Mouse (Mus musculus) thymus, adult 2 months (tissue): ENCODE results near the gene Rnf113a2.

Experiments
- CTCF ChIP-seq: fragments of 200-500 bp; IDR thresholded peaks from 2 replicates; pipeline ENCODE4 v1.5.1; 2012; ENCODE audit warnings: mild to moderate bottlenecking, control low read depth, low read length, moderate library complexity, borderline replicate concordance; ENCODE audit not compliant: control insufficient read depth, poor library complexity, insufficient read depth; ENCODE audit errors: extremely low read depth
- POLR2A ChIP-seq: fragments of 200-500 bp; IDR thresholded peaks from 2 replicates; pipeline ENCODE4 v1.6.1; 2012; ENCODE audit warnings: mild to moderate bottlenecking, low read length, control low read depth, moderate library complexity; ENCODE audit not compliant: control insufficient read depth, poor library complexity, insufficient read depth; ENCODE audit errors: extremely low read depth

- TF ChIP-seq CTCF (no peak), POLR2A (no peak)
These were observed 32.9 kb downstream of the Rnf113a2 start for GRCm38 (mm10) chr12:84449887-84450286.
